In the genomic region with DNA sequence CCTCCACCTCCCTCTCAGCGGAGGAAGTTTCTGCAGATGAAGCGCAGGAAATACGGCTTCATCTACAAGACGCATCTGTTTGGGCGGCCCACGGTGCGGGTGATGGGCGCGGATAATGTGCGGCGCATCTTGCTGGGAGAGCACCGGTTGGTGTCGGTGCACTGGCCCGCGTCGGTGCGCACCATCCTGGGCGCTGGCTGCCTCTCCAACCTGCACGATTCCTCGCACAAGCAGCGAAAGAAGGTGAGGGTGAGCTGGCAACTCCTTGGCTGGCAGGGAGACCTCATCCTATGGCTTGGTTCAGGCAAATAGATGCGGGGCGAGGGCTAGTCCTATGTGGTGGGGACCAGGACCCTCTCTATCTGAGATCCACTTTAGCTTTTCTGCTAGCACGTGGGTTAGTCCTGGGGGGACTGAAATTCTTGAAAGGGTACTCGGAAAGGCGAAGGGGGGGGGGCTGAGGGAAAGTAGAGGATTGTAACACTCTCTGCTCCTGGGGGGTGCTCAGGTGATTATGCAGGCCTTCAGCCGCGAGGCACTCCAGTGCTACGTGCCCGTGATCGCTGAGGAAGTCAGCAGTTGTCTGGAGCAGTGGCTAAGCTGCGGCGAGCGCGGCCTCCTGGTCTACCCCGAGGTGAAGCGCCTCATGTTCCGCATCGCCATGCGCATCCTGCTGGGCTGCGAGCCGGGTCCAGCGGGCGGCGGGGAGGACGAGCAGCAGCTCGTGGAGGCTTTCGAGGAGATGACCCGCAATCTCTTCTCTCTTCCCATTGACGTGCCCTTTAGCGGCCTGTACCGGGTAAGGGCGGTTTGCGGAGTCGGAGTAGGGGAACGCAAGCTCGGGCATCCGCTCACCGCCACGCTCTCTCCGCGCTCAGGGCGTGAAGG, we compare ENCODE assay signal across 10 mouse cellular contexts. TPM values are rescaled to one million over a fixed set of nuclear protein-coding genes. Genes with fewer than 3 reads are reported as not detected.
DNase-seq lines count a peak whose midpoint lies in the region; ATAC-seq lines count a peak whose summit lies in the region.
"Had no signal": no experiment of that assay in that cellular context is flagged by ENCODE, and none has a peak within 500 bp of the region (broad histone marks: within the 10 kb centered on the region; RNA-seq: fewer than 3 reads in every experiment).

No protein-coding gene starts in this region.

- H3K27ac ChIP-seq in lung, embryonic 16.5 days (ENCODE audit: low read length) = no peak overlapping the region
- H3K27ac ChIP-seq in forebrain, embryonic 14.5 days (ENCODE audit: low read depth, low read length) = no peak overlapping the region
- H3K27ac ChIP-seq in liver, embryonic 15.5 days (replicated peaks) = no peak overlapping the region
- H3K27ac ChIP-seq in stomach, embryonic 16.5 days (ENCODE audit: low read length) = no peak overlapping the region

- no peaks in the 10 kb centered on the region for H3K9me3 ChIP-seq in lung, embryonic 16.5 days (ENCODE audit: control insufficient read depth, low read length)
- no peaks in the 10 kb centered on the region for H3K9me3 ChIP-seq in forebrain, embryonic 14.5 days (replicated peaks; ENCODE audit: control insufficient read depth, low read length)
- H3K9me3 ChIP-seq in liver, embryonic 15.5 days (replicated peaks) = no peaks in the 10 kb centered on the region
- no peaks in the 10 kb centered on the region for H3K9me3 ChIP-seq in stomach, embryonic 16.5 days (replicated peaks; ENCODE audit: control insufficient read depth, low read length)

- peaks cover 96% of the 10 kb centered on the region for H3K27me3 ChIP-seq in lung, embryonic 16.5 days (ENCODE audit: control insufficient read depth, insufficient read depth, low read depth, low read length)
- H3K27me3 ChIP-seq in forebrain, embryonic 14.5 days (replicated peaks; ENCODE audit: control insufficient read depth, insufficient read depth, low read length) = peaks cover 97% of the 10 kb centered on the region
- peaks cover 99% of the 10 kb centered on the region for H3K27me3 ChIP-seq in liver, embryonic 15.5 days
- peaks cover 95% of the 10 kb centered on the region for H3K27me3 ChIP-seq in stomach, embryonic 16.5 days (ENCODE audit: control insufficient read depth, insufficient read depth, low read length)

- no peak for DNase-seq in lung, postnatal 10 days
- DNase-seq in forebrain, embryonic 14.5 days (ENCODE audit: low spot score) = no peak
- DNase-seq in gastrocnemius, postnatal 4 days (ENCODE audit: low spot score in 2 of 2) = no peak
- DNase-seq in urinary bladder, adult 18-20 months (ENCODE audit: low spot score in 2 of 2) = no peak
- DNase-seq in frontal cortex, postnatal 10 days (ENCODE audit: low spot score in 2 of 2) = no peak

- WGBS in lung, embryonic 16.5 days = 1% methylated on average over 63 of the region's 63 CpGs
- 2% methylated on average over 61 of the region's 63 CpGs for WGBS in forebrain, embryonic 14.5 days
- 1% methylated on average over 63 of the region's 63 CpGs for WGBS in liver, embryonic 15.5 days (ENCODE audit: insufficient replicate concordance)
- 1% methylated on average over 63 of the region's 63 CpGs for WGBS in stomach, embryonic 16.5 days

- H3K4me3 ChIP-seq in lung, embryonic 16.5 days (ENCODE audit: low read length) = peak overlapping the region; percentile 39
- peak overlapping the region; percentile 23 for H3K4me3 ChIP-seq in forebrain, embryonic 14.5 days (ENCODE audit: low read depth, low read length)
- peak overlapping the region; percentile 28; the same call in 1 of the 2 replicates for H3K4me3 ChIP-seq in liver, embryonic 15.5 days (replicated peaks)
- peak overlapping the region; percentile 42 for H3K4me3 ChIP-seq in stomach, embryonic 16.5 days (replicated peaks; ENCODE audit: low read length)

- no peak overlapping the region for H3K9ac ChIP-seq in lung, embryonic 16.5 days (ENCODE audit: low read length)
- no peak overlapping the region for H3K9ac ChIP-seq in forebrain, embryonic 14.5 days (ENCODE audit: low read length)
- no peak overlapping the region for H3K9ac ChIP-seq in liver, embryonic 15.5 days
- H3K9ac ChIP-seq in stomach, embryonic 16.5 days (ENCODE audit: low read length) = no peak overlapping the region

- no peak for ATAC-seq in lung, embryonic 16.5 days (ENCODE audit: low read depth)
- ATAC-seq in forebrain, embryonic 14.5 days = peak; percentile 35; the same call in 1 of the 2 replicates
- ATAC-seq in liver, embryonic 15.5 days (ENCODE audit: insufficient read depth) = no peak
- ATAC-seq in stomach, embryonic 16.5 days (ENCODE audit: insufficient read depth, low FRiP score) = no peak

- H3K36me3 ChIP-seq in lung, embryonic 16.5 days (ENCODE audit: control insufficient read depth, insufficient read depth, low read length) = no peaks in the 10 kb centered on the region
- H3K36me3 ChIP-seq in forebrain, embryonic 14.5 days (ENCODE audit: control insufficient read depth, insufficient read depth, low read length) = no peaks in the 10 kb centered on the region
- no peaks in the 10 kb centered on the region for H3K36me3 ChIP-seq in liver, embryonic 15.5 days (replicated peaks)
- H3K36me3 ChIP-seq in stomach, embryonic 16.5 days (ENCODE audit: control insufficient read depth, insufficient read depth, low read length) = no peaks in the 10 kb centered on the region

- H3K4me1 ChIP-seq in lung, embryonic 16.5 days (replicated peaks; ENCODE audit: control insufficient read depth, insufficient read depth, low read length) = peaks cover 14% of the 10 kb centered on the region; the same call in 1 of the 2 replicates
- H3K4me1 ChIP-seq in forebrain, embryonic 14.5 days (ENCODE audit: control insufficient read depth, insufficient read depth, low read length) = peaks cover 2% of the 10 kb centered on the region; the same call in 1 of the 2 replicates
- H3K4me1 ChIP-seq in liver, embryonic 15.5 days (replicated peaks) = peaks cover 30% of the 10 kb centered on the region
- H3K4me1 ChIP-seq in stomach, embryonic 16.5 days (ENCODE audit: control insufficient read depth, insufficient read depth, low read length) = peaks cover 9% of the 10 kb centered on the region; the same call in 1 of the 2 replicates

- peak overlapping the region; percentile 58 for H3K4me2 ChIP-seq in lung, embryonic 16.5 days (ENCODE audit: low read depth, low read length)
- peak overlapping the region; percentile 48 for H3K4me2 ChIP-seq in forebrain, embryonic 14.5 days (ENCODE audit: low read length)
- peak overlapping the region; percentile 58 for H3K4me2 ChIP-seq in liver, embryonic 15.5 days
- H3K4me2 ChIP-seq in stomach, embryonic 16.5 days (ENCODE audit: low read depth, low read length) = peak overlapping the region; percentile 55

RNA-seq across cellular contexts. Expression of a gene that starts 0.9 kb away (rescaled TPM):
- 0.23 and 0.35 TPM in 2 replicates for polyA plus RNA-seq in lung, embryonic 16.5 days (2015; fragmentation: Nextera tagmentation; extraction: Ambion mirVana)
- 0.12 TPM in 1 of 2 replicates, not detected in the other for polyA plus RNA-seq in forebrain, embryonic 14.5 days (2014; fragmentation: Nextera tagmentation; extraction: Ambion mirVana)
- 0.16 and 0.20 TPM in 2 replicates for polyA plus RNA-seq in liver, embryonic 15.5 days (2015; fragmentation: Nextera tagmentation; extraction: Ambion mirVana)
- polyA plus RNA-seq in stomach, embryonic 16.5 days (2015; fragmentation: Nextera tagmentation; extraction: Ambion mirVana) = 5.7 and 6.0 TPM in 2 replicates
- total RNA-seq in gastrocnemius, postnatal 4 days (2021) = under 1 TPM; 0.18 to 0.54 TPM
- total RNA-seq: left cerebral cortex, adult 18-20 months had no signal

RNA-seq across cellular contexts. Expression of a gene that starts 13.1 kb away (rescaled TPM):
- not detected in 2 replicates for polyA plus RNA-seq in lung, embryonic 16.5 days (2015; fragmentation: Nextera tagmentation; extraction: Ambion mirVana)
- not detected in 2 replicates for polyA plus RNA-seq in forebrain, embryonic 14.5 days (2014; fragmentation: Nextera tagmentation; extraction: Ambion mirVana)
- polyA plus RNA-seq in liver, embryonic 15.5 days (2015; fragmentation: Nextera tagmentation; extraction: Ambion mirVana) = not detected in 2 replicates
- polyA plus RNA-seq in stomach, embryonic 16.5 days (2015; fragmentation: Nextera tagmentation; extraction: Ambion mirVana) = not detected in 2 replicates
- total RNA-seq in gastrocnemius, postnatal 4 days (2021) = under 1 TPM; 0.25 to 0.26 TPM
- total RNA-seq: adrenal gland, postnatal 4 days; left cerebral cortex, adult 18-20 months had no signal
